Mouse (Mus musculus) lung, postnatal 0 days (tissue): ENCODE results near the gene Pum3. TPM values are rescaled to one million over a fixed set of nuclear protein-coding genes. Genes with fewer than 3 reads are reported as not detected.
"Not testable (repeated sequence)": the region's sequence is repeated elsewhere in the genome, so short reads cannot be mapped to it uniquely, and the experiment has no call there.

Experiments
- ATAC-seq: fragments of 200-750 bp; cut with Nextera tagmentation; 2 replicates; pipeline ENCODE4 v1.8.0; 2017; ENCODE audit warnings: moderate library complexity
- DNase-seq: peaks from one replicate; pipeline ENCODE4 v3.0.0-alpha.2; 2016; ENCODE audit warnings: low spot score
- H3K27ac ChIP-seq: fragments of 300-500 bp; sonication (generic); 2 replicates; pipeline ENCODE4 v1.5.1; 2014; ENCODE audit warnings: antibody characterized with exemption, mild to moderate bottlenecking, low read length, mixed read lengths
- H3K27me3 ChIP-seq: fragments of 300-500 bp; sonication (generic); replicated peaks from 2 replicates; pipeline ENCODE4 v1.6.1; 2014; ENCODE audit warnings: low read length, mixed read lengths; ENCODE audit not compliant: insufficient read depth
- H3K36me3 ChIP-seq: fragments of 300-500 bp; sonication (generic); 2 replicates; pipeline ENCODE4 v1.6.1; 2014; ENCODE audit warnings: low read length, mixed read lengths; ENCODE audit not compliant: insufficient read depth
- H3K4me1 ChIP-seq: fragments of 300-500 bp; sonication (generic); 2 replicates; pipeline ENCODE4 v1.6.1; 2014; ENCODE audit warnings: antibody characterized with exemption, low read depth, low read length, mixed read lengths; ENCODE audit not compliant: insufficient read depth
- H3K4me2 ChIP-seq: fragments of 300-500 bp; sonication (generic); replicated peaks from 2 replicates; pipeline ENCODE4 v1.6.1; 2014; ENCODE audit warnings: low read depth, mild to moderate bottlenecking, low read length, moderate library complexity, mixed read lengths
- H3K4me3 ChIP-seq: fragments of 300-500 bp; sonication (generic); 2 replicates; pipeline ENCODE4 v1.5.1; 2014; ENCODE audit warnings: low read depth, low read length
- H3K9ac ChIP-seq: fragments of 300-500 bp; sonication (generic); replicated peaks from 2 replicates; pipeline ENCODE4 v1.6.1; 2014; ENCODE audit warnings: low read depth, mild to moderate bottlenecking
- H3K9me3 ChIP-seq: fragments of 300-500 bp; sonication (generic); 2 replicates; pipeline ENCODE4 v1.6.1; 2016; ENCODE audit warnings: low read length, mixed read lengths
- CTCF ChIP-seq: IDR thresholded peaks from 2 replicates; pipeline ENCODE4 v1.5.1; 2016; ENCODE audit warnings: antibody characterized with exemption, mild to moderate bottlenecking
- EP300 ChIP-seq: IDR thresholded peaks from 2 replicates; pipeline ENCODE4 v1.6.1; 2016; ENCODE audit warnings: antibody characterized with exemption, mild to moderate bottlenecking, control low read depth
- WGBS: fragments of 180-500 bp; shearing (Covaris S2); extraction: QIAGEN DNeasy Blood & Tissue Kit; methylation state at CpG from one replicate; pipeline ENCODE4 v1.1.7; 2014; 5-methylcytosine and 5-hydroxymethylcytosine counted together
- polyA plus RNA-seq: library from polyadenylated mRNA; unstranded; fragments of >200 nt; fragmentation: Nextera tagmentation; extraction: Ambion mirVana; gene quantifications from 2 replicates; pipeline ENCODE4 v1.2.1, GENCODE M21; 2015

Pum3 gene
- polyA plus RNA-seq, 1 experiment from 2014 or later: 41.1 TPM

DNA sequence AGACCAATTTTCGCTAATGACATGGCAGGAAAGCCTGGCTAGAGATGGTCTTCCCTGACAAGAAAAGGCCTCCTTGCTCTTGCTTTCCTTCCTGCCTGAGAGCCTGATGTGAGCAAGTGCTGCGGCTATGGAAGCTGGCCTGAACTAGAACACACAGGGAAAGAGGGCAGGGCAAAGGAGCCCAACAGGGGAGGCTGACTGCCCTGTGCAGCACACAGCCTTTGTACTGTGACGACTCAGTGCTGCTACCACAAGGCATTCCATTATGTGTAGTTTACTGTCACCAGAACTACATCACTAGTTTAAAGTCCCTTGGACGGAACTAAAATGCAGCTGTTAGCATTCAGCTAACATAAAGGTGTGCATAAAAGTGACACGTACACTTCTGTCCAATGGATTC, 32.4 kb downstream of the Pum3 start:
- Histone ChIP-seq H3K4me1 (no peaks in the 10 kb centered on the region), H3K4me2 (no peak overlapping the region), H3K4me3 (no peak overlapping the region), H3K27me3 (no peaks in the 10 kb centered on the region), H3K9me3 (no peaks in the 10 kb centered on the region), H3K36me3 (peaks cover 20% of the 10 kb centered on the region), H3K9ac (no peak overlapping the region), H3K27ac (no peak overlapping the region)
- 87% methylated on average over 5 of the region's 5 CpGs for WGBS
- no peak for TF ChIP-seq EP300
- no peak for TF ChIP-seq CTCF
- ATAC-seq: no peak
- no peak for DNase-seq

DNA sequence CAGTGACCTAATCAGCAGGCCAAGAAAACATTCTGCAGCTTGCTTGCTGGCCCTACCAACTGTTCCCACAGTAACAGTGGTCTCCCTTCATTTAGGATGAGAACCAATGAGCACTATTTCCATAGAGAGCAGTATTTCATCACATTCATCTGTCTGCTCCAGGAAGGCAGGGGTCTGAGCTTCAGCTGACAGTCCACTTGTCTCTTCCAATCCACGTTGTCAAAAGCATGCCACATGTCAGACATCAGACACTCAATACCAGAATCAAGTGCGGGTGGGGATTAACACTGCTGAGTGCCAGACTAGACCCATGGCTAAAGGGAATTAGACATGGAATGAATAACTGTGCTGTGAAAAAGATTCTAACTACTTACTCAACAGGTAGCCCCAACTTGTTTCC, 32.9 kb downstream of the Pum3 start:
- Histone ChIP-seq H3K27me3 (no peaks in the 10 kb centered on the region), H3K9me3 (no peaks in the 10 kb centered on the region), H3K9ac (no peak overlapping the region), H3K27ac (no peak overlapping the region), H3K36me3 (peaks cover 20% of the 10 kb centered on the region), H3K4me1 (no peaks in the 10 kb centered on the region), H3K4me2 (no peak overlapping the region), H3K4me3 (no peak overlapping the region)
- 64% methylated on average over 2 of the region's 2 CpGs for WGBS
- DNase-seq (no peak), ATAC-seq (no peak)
- TF ChIP-seq CTCF: no peak
- no peak for TF ChIP-seq EP300

DNA sequence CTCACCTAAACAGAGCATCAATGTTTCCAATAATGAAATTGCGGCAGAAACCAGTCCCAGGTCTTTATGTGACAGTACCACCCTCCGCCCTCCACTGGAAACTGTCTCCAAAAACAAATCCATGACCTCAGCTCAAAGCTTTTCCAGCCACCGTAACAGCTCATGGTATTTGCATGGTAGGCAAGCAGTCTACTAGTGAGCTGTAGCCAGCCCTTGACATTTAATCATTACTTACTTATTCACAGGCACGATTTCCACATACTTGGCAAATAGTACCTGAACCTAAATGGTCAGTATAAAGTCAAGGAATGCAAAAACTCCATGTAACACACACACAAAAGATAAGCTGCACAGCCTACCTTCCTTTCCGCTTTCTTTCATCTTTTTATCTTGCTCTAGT, 33.7 kb downstream of the Pum3 start:
- Histone ChIP-seq H3K4me3 (no peak overlapping the region), H3K9ac (no peak overlapping the region), H3K36me3 (peaks cover 14% of the 10 kb centered on the region; the same call in 1 of the 2 replicates), H3K4me2 (no peak overlapping the region), H3K4me1 (no peaks in the 10 kb centered on the region), H3K9me3 (no peaks in the 10 kb centered on the region), H3K27ac (no peak overlapping the region), H3K27me3 (no peaks in the 10 kb centered on the region)
- ATAC-seq (peak; percentile 87), DNase-seq (peak; percentile 76)
- peak; percentile 19; the same call in 1 of the 2 replicates for TF ChIP-seq EP300
- no peak for TF ChIP-seq CTCF
- WGBS: 70% methylated on average over 5 of the region's 5 CpGs

DNA sequence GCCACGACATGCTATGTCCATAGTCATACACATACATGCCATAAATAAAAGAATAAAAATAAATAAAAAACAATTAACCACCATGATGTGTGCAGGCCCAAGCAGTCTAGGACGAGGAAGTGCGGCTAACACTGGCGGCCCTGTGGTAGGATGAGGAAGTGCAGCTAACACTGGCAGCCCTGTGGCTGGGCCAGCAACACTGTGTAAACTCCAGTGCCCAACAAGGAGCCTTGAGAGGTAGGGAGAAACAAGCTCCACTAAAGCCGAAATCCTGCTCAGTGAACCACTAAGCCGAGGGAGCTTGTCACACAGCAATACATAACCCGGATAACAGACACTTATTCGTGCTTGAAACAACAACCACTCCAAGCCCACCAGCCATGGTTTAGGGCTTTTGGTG, 34.1 kb downstream of the Pum3 start:
- peaks cover 18% of the 10 kb centered on the region; the same call in 1 of the 2 replicates for H3K36me3 ChIP-seq
- WGBS: 74% methylated on average over 8 of the region's 8 CpGs
- ATAC-seq (peak; percentile 90), DNase-seq (peak; percentile 43)
- no peak overlapping the region for H3K4me2 ChIP-seq
- no peaks in the 10 kb centered on the region for H3K9me3 ChIP-seq
- H3K4me1 ChIP-seq: no peaks in the 10 kb centered on the region
- TF ChIP-seq EP300: no peak
- TF ChIP-seq CTCF: peak; percentile 57
- no peak overlapping the region for H3K27ac ChIP-seq
- H3K4me3 ChIP-seq: no peak overlapping the region
- no peak overlapping the region for H3K9ac ChIP-seq
- no peaks in the 10 kb centered on the region for H3K27me3 ChIP-seq

DNA sequence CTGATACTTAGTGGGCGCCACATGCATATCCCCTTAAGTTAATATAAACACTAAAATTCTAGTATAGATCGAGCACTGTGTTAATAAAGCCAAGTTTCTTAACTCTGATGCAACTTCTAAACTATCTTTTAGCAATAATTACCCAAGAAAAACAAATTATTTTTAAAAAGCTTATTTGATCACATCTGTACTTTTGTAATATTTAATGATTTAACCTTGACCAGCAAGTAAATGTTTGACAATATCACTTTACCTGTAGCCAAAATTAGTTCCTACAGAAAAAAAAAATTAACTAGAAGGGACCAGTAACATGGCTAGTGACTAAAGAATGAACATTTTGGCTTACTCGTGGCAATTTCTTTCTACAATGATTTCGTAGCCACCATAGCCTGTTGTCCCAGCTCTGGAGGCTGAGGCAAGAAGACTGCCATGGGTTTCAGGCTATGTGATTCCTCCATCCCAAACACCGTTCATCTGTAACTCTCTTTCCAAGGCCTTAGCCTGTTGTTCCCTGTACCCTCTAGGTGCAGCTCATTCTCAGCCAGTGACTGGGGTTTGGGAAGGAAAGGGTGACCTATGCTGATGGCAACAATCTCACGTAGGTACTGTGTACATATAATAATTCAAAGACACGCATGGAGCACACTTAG, 35.2 kb downstream of the Pum3 start:
- H3K36me3 ChIP-seq: peaks cover 25% of the 10 kb centered on the region; the same call in 1 of the 2 replicates

DNA sequence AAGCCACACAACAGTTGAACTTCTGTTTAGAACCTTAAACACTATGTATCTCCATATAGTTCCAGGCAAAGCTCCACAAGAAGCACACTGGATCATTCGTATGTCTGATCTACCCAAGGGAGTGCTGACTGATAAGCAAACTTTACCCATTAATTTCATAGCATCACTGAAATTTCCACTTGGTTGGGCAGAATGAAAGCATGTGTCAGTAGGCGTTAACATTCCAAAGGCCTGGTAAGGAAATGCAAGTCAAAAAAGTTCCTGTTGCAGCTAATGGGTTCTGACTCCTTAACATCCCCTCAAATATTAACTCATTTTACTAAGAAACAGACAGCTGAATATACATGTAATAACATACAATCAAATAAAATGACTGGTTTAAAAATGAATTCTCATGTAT, 37.2 kb downstream of the Pum3 start:
- no peak overlapping the region for H3K4me3 ChIP-seq
- H3K27me3 ChIP-seq: no peaks in the 10 kb centered on the region
- H3K4me1 ChIP-seq: no peaks in the 10 kb centered on the region
- no peak overlapping the region for H3K4me2 ChIP-seq
- H3K9me3 ChIP-seq: no peaks in the 10 kb centered on the region
- TF ChIP-seq CTCF (no peak), EP300 (no peak)
- no peak overlapping the region for H3K9ac ChIP-seq
- H3K36me3 ChIP-seq: peaks cover 21% of the 10 kb centered on the region; the same call in 1 of the 2 replicates
- no peak for ATAC-seq
- DNase-seq: no peak
- H3K27ac ChIP-seq: no peak overlapping the region
- 86% methylated on average over 2 of the region's 2 CpGs for WGBS

More for the DNA sequence above, 35.2 kb downstream of the Pum3 start:
- no peak for TF ChIP-seq CTCF
- TF ChIP-seq EP300: no peak
- Histone ChIP-seq H3K4me1 (no peaks in the 10 kb centered on the region), H3K9ac (no peak overlapping the region), H3K4me3 (no peak overlapping the region), H3K27ac (no peak overlapping the region), H3K4me2 (no peak overlapping the region), H3K27me3 (no peaks in the 10 kb centered on the region), H3K9me3 (no peaks in the 10 kb centered on the region)
- ATAC-seq (no peak), DNase-seq (no peak)
- 92% methylated on average over 7 of the region's 7 CpGs for WGBS

DNA sequence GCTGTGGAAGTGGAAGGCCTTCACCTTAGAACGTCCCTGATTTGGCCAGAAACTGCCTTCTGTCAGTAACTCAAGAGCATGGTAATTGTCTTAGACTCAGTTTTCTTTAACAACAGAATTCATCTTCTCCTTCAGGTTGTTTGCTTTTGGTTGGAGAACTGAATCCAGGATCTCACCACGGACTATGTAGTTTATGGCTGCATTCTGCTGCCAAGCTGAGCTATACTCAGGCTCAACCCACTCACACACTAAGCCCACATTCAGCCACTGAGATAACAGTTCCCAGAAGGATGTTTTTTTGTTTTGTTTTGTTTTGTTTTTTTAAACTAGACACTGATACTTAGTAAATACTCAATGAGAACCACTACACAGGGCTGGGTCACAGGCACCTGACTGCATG, 38.3 kb downstream of the Pum3 start:
- H3K4me2 ChIP-seq: no peak overlapping the region
- no peak for DNase-seq
- no peak overlapping the region for H3K27ac ChIP-seq
- ATAC-seq: no peak
- H3K9me3 ChIP-seq: no peaks in the 10 kb centered on the region
- H3K27me3 ChIP-seq: no peaks in the 10 kb centered on the region
- no peak overlapping the region for H3K9ac ChIP-seq
- peaks cover 25% of the 10 kb centered on the region; the same call in 1 of the 2 replicates for H3K36me3 ChIP-seq
- no peaks in the 10 kb centered on the region for H3K4me1 ChIP-seq
- H3K4me3 ChIP-seq: no peak overlapping the region
- TF ChIP-seq EP300 (no peak), CTCF (no peak)
- WGBS: 87% methylated on average over 2 of the region's 2 CpGs

DNA sequence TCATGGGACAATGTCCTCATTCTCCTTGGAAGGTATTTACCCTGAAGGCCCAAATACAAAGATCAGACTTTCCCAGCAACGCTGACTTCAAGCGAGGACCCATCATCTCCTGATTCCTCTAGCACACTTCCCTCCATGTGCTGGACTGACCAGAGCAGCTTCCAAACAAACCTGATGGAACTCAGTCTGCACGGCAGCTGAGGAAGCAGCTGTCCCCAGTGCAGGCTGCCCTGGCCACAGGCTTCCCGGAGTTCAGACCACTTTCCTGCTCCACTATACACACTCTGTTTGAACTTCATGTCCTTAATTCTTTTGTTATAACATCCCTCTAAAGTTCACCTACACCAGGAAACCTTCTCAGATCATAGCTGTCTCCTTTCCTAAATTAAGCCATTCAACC, 40.1 kb downstream of the Pum3 start:
- not testable (repeated sequence) for H3K9ac ChIP-seq, ATAC-seq, H3K27ac ChIP-seq, H3K27me3 ChIP-seq, H3K9me3 ChIP-seq, H3K4me3 ChIP-seq, H3K4me1 ChIP-seq, DNase-seq, H3K4me2 ChIP-seq
- 92% methylated on average over 4 of the region's 4 CpGs for whole genome bisulfite sequencing
- peaks cover 20% of the 10 kb centered on the region; the same call in 1 of the 2 replicates for H3K36me3 ChIP-seq
